Mouse (Mus musculus) stomach, postnatal 0 days (tissue): ENCODE results near the gene Rfc1. TPM values are rescaled to one million over a fixed set of nuclear protein-coding genes. Genes with fewer than 3 reads are reported as not detected.
A peak's percentile ranks its signal among the peaks of the same experiment; 100 is the strongest.

Experiments used
- ATAC-seq: fragments of 200-750 bp; cut with Nextera tagmentation; 2 replicates; pipeline ENCODE4 v1.8.0; 2017; ENCODE audit not compliant: low FRiP score, low TSS enrichment
- DNase-seq: peaks from one replicate; pipeline ENCODE4 v3.0.0-alpha.2; 2016; ENCODE audit warnings: low spot score
- H3K27ac ChIP-seq: fragments of 300-500 bp; sonication (generic); replicated peaks from 2 replicates; pipeline ENCODE4 v1.5.1; 2014; ENCODE audit warnings: mild to moderate bottlenecking, control low read depth
- H3K27me3 ChIP-seq: fragments of 300-500 bp; sonication (generic); 2 replicates; pipeline ENCODE4 v1.6.1; 2014; ENCODE audit warnings: low read length; ENCODE audit not compliant: control insufficient read depth, insufficient read depth
- H3K36me3 ChIP-seq: fragments of 300-500 bp; sonication (generic); 2 replicates; pipeline ENCODE4 v1.6.1; 2014; ENCODE audit warnings: low read length, mixed read lengths; ENCODE audit not compliant: control insufficient read depth, insufficient read depth
- H3K4me1 ChIP-seq: fragments of 300-500 bp; sonication (generic); replicated peaks from 2 replicates; pipeline ENCODE4 v1.6.1; 2014; ENCODE audit warnings: antibody characterized with exemption; ENCODE audit not compliant: control insufficient read depth, insufficient read depth
- H3K4me2 ChIP-seq: fragments of 300-500 bp; sonication (generic); replicated peaks from 2 replicates; pipeline ENCODE4 v1.6.1; 2014; ENCODE audit warnings: low read depth, mild to moderate bottlenecking, control low read depth, moderate library complexity
- H3K4me3 ChIP-seq: fragments of 300-500 bp; sonication (generic); 2 replicates; pipeline ENCODE4 v1.5.1; 2014; ENCODE audit warnings: low read depth, low read length, control low read depth
- H3K9ac ChIP-seq: fragments of 300-500 bp; sonication (generic); 2 replicates; pipeline ENCODE4 v1.6.1; 2014; ENCODE audit warnings: mild to moderate bottlenecking, low read length, control low read depth, mixed read lengths
- H3K9me3 ChIP-seq: fragments of 300-500 bp; sonication (generic); 2 replicates; pipeline ENCODE4 v1.6.1; 2016; ENCODE audit warnings: low read length; ENCODE audit not compliant: control insufficient read depth
- CTCF ChIP-seq: IDR thresholded peaks from 2 replicates; pipeline ENCODE4 v1.5.1; 2016; ENCODE audit warnings: antibody characterized with exemption, low read depth, mild to moderate bottlenecking, moderate library complexity
- EP300 ChIP-seq: optimal IDR thresholded peaks from 2 replicates; pipeline ENCODE3; 2016; ENCODE audit warnings: antibody characterized with exemption
- WGBS: fragments of 180-500 bp; shearing (Covaris S2); extraction: QIAGEN DNeasy Blood & Tissue Kit; methylation state at CpG from one replicate; pipeline ENCODE4 v1.1.7; 2014; 5-methylcytosine and 5-hydroxymethylcytosine counted together
- polyA plus RNA-seq: library from polyadenylated mRNA; unstranded; fragments of >200 nt; fragmentation: Nextera tagmentation; extraction: Ambion mirVana; gene quantifications from 2 replicates; pipeline ENCODE4 v1.2.1, GENCODE M21; 2015

Rfc1 gene
- polyA plus RNA-seq, 1 experiment from 2014 or later = 43.7 TPM

DNA sequence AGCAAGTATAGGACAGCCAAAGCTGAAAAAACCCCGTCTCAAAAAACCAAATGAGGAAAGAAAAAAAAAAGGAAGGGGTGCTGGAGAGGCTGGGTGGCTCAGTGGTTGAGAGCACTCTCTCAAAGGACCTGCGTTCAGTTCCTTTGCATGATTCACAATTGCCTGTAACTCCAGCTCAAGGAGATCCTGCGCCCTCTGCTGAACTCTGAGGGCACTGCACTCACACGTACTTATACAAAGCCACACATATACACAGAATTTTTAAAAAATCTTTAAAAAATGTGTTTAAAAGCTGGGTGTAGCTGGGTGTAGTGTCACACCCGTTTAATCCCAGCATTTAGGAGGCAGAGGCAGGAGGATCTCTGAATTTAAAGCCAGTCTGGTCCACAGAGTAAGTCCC lies 19.5 kb upstream of the Rfc1 start:
- Histone ChIP-seq H3K27ac (no peak overlapping the region), H3K4me3 (no peak overlapping the region), H3K4me1 (no peaks in the 10 kb centered on the region), H3K9me3 (no peaks in the 10 kb centered on the region), H3K36me3 (no peaks in the 10 kb centered on the region), H3K27me3 (no peaks in the 10 kb centered on the region), H3K9ac (no peak overlapping the region), H3K4me2 (no peak overlapping the region)
- WGBS = 75% methylated on average over 5 of the region's 5 CpGs
- DNase-seq = no peak
- TF ChIP-seq CTCF (no peak), EP300 (no peak)
- ATAC-seq = no peak

DNA sequence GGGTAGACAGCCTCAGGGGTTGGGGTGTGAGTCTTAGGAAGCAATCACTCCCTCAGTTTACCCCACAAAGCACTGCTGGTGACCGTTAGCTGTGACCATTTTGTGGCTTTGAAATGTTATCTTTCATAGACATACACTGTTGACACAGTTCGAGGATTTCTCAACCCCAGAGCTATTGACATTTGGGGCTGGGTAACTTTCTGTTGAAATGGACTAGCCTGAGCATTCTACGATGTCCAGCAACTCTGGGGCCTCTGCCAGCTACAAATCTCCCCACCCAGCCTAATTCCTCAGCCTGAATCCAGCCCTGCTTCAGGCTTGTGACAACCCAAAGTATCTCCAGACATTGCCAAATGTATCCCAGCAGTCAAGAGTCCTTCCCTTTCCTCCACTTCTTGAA lies 18.6 kb upstream of the Rfc1 start:
- Histone ChIP-seq H3K9ac (no peak overlapping the region), H3K4me3 (no peak overlapping the region), H3K27me3 (no peaks in the 10 kb centered on the region), H3K9me3 (no peaks in the 10 kb centered on the region), H3K27ac (no peak overlapping the region), H3K36me3 (no peaks in the 10 kb centered on the region), H3K4me1 (no peaks in the 10 kb centered on the region), H3K4me2 (no peak overlapping the region)
- DNase-seq (no peak), ATAC-seq (no peak)
- WGBS = 38% methylated on average over 3 of the region's 3 CpGs
- TF ChIP-seq CTCF = no peak
- no peak for TF ChIP-seq EP300

- H3K27ac ChIP-seq = no peak overlapping the region
- H3K9me3 ChIP-seq = no peaks in the 10 kb centered on the region
- 58% methylated on average over 10 of the region's 10 CpGs for WGBS
- no peak overlapping the region for H3K4me3 ChIP-seq
- no peak overlapping the region for H3K4me2 ChIP-seq
- DNase-seq (peak; percentile 46), ATAC-seq (no peak)
- no peaks in the 10 kb centered on the region for H3K4me1 ChIP-seq
- H3K9ac ChIP-seq = no peak overlapping the region
- TF ChIP-seq EP300 (no peak), CTCF (no peak)
- H3K36me3 ChIP-seq = no peaks in the 10 kb centered on the region
- H3K27me3 ChIP-seq = no peaks in the 10 kb centered on the region
These were observed 15.0 kb upstream of the Rfc1 start for GRCm38 (mm10) chr5:65350508-65350907.

DNA sequence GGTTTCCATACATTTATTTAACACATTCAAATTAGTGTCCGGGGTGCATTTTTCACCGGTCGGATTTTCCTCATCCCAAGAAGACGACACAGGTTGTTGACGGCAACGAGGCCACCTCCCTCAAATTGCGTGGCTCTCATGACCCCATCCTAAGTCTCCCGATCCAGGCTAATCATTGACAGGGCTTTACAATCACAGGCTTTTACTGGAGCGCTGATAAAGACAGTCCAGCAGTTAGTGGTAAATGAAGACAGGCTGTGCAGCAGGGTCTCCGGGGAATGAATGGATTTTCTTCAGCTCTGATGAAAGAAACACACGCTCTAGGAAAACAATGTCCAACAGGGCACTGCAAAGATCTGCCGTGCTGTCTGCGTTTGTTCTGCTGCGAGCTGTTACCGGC lies 12.7 kb upstream of the Rfc1 start, which contains the start of gene Klb:
TSS of gene Klb (plus strand) at position 147 of the 400 bp plus-strand sequence.
- ATAC-seq = no peak
- peak within 1 kb of the TSS; percentile 27; the same call in 1 of the 2 replicates for H3K9ac ChIP-seq
- peak within 1 kb of the TSS; percentile 15 for H3K4me3 ChIP-seq

GRCm38 (mm10) chr5:65340167-65340566 lies 4.7 kb upstream of the Rfc1 start:
- Histone ChIP-seq H3K9me3 (no peaks in the 10 kb centered on the region), H3K9ac (no peak overlapping the region), H3K36me3 (no peaks in the 10 kb centered on the region), H3K4me3 (no peak overlapping the region), H3K27me3 (no peaks in the 10 kb centered on the region), H3K4me2 (no peak overlapping the region), H3K27ac (no peak overlapping the region), H3K4me1 (no peaks in the 10 kb centered on the region)
- DNase-seq (no peak), ATAC-seq (no peak)
- TF ChIP-seq EP300 = no peak
- no peak for TF ChIP-seq CTCF
- WGBS = 20% methylated on average over 4 of the region's 4 CpGs

More for the DNA sequence above, 12.7 kb upstream of the Rfc1 start, which contains the start of gene Klb:
- peak; percentile 14 for DNase-seq
- WGBS = 48% methylated on average over 15 of the region's 15 CpGs
- TF ChIP-seq EP300 (no peak), CTCF (no peak)
- Histone ChIP-seq H3K4me2 (peak within 1 kb of the TSS; percentile 36), H3K9me3 (no peaks in the 10 kb centered on the region), H3K27me3 (no peaks in the 10 kb centered on the region), H3K4me1 (no peaks in the 10 kb centered on the region), H3K36me3 (no peaks in the 10 kb centered on the region), H3K27ac (no peak within 1 kb of the TSS)

- no peak for DNase-seq
- Histone ChIP-seq H3K9me3 (no peaks in the 10 kb centered on the region), H3K4me3 (no peak overlapping the region), H3K4me2 (no peak overlapping the region), H3K9ac (no peak overlapping the region), H3K27ac (no peak overlapping the region), H3K4me1 (no peaks in the 10 kb centered on the region), H3K27me3 (no peaks in the 10 kb centered on the region), H3K36me3 (no peaks in the 10 kb centered on the region)
- WGBS = 84% methylated on average over 6 of the region's 6 CpGs
- TF ChIP-seq CTCF = peak; percentile 55
- TF ChIP-seq EP300 = no peak
- ATAC-seq = no peak
These were observed 2.9 kb upstream of the Rfc1 start for GRCm38 (mm10) chr5:65338394-65338793.
